Mouse (Mus musculus): ENCODE measurements around the gene Atg5. TPM values are rescaled to one million over a fixed set of nuclear protein-coding genes. Genes with fewer than 3 reads are reported as not detected.
"Not testable (repeated sequence)": the region's sequence is repeated elsewhere in the genome, so short reads cannot be mapped to it uniquely, and the experiment has no call there.

Gene Atg5
- polyA plus RNA-seq, 1 experiment = 2.0 TPM

DNA sequence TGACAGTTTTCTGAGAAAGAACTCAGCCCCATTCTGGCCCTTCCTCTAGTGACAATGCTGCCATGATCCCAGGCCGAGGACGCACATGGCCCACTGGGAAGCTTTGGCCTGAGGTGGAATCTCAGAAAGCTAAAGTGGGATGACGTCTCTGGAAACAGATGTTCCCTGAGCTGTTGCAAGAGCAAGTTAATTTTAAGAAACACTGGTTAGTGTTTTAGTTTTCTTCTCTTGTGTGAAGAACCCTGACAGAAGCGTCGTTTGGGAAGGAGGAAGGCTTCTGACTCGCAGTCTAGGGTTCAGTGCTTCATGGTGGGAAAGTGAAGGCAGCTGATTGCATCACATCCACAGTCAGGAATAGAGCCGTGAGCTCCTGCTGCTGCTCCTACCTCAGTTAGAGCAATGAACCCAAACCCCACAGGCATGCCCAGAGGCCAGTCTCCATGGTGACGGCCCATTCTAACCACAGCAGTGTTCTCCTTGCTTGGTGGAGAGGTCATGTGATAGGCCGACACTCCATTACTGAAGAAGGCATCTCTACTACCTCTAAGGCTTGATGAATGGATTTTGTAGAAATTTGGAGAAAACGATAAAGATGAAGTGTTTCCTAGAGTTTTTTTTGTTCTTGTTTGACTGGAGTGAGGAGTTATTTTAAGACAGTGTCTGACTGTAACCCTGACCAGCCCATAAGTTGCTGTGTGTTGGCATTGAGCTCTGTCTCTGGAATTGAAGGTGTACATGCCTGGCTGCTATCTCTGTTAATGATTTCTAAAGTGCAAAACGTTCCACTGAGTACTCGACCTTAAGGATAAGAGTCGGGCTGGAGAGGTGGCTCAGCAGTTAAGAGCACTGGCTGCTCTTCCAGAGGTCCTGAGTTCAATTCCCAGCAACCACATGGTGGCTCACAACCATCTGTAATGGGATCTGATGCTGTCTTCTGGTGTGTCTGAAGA lies 57.7 kb downstream of the Atg5 start:
- H3K36me3 ChIP-seq (ENCODE audit: control insufficient read depth, insufficient read depth, low read length) = no peaks in the 10 kb centered on the region
- peaks cover 3% of the 10 kb centered on the region for H3K4me1 ChIP-seq (ENCODE audit: control insufficient read depth, insufficient read depth, low read length)
- no peak overlapping the region for H3K4me3 ChIP-seq (ENCODE audit: control insufficient read depth, low read depth, low read length)
- TF ChIP-seq CTCF (IDR thresholded peaks at IDR 0.05; ENCODE audit: control insufficient read depth, insufficient read depth, insufficient replicate concordance, low read depth, low read length) (no peak), POLR2A (IDR thresholded peaks at IDR 0.05; ENCODE audit: control insufficient read depth, low read depth, low read length) (no peak)
- H3K27ac ChIP-seq (ENCODE audit: control insufficient read depth, insufficient read depth, low read depth, low read length) = no peak overlapping the region
- no peaks in the 10 kb centered on the region for H3K27me3 ChIP-seq (ENCODE audit: control insufficient read depth, insufficient read depth, low read length)

DNA sequence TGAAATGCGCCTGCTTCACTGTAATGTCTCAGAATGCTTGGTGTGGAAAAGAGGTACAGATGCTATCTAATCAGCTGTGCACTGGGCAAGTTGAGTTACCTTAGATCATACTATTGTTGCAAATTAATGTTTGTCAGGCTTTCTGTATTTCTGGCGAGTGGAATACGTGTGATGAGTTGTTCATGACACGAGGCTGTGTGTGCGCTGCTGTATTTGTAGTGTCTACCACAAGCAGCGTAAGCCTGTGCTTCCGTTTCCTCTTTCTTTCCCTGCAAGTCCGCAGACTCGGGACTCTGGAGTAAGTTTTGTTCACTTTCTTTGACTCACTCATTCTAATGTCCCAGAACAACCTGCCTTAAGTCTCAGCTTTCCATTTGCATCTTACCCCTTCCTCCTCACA lies 58.9 kb downstream of the Atg5 start:
- no peaks in the 10 kb centered on the region for H3K27me3 ChIP-seq (ENCODE audit: control insufficient read depth, insufficient read depth, low read length)
- TF ChIP-seq POLR2A (IDR thresholded peaks at IDR 0.05; ENCODE audit: control insufficient read depth, low read depth, low read length) (no peak), CTCF (IDR thresholded peaks at IDR 0.05; ENCODE audit: control insufficient read depth, insufficient read depth, insufficient replicate concordance, low read depth, low read length) (no peak)
- peaks cover 3% of the 10 kb centered on the region for H3K4me1 ChIP-seq (ENCODE audit: control insufficient read depth, insufficient read depth, low read length)
- no peaks in the 10 kb centered on the region for H3K36me3 ChIP-seq (ENCODE audit: control insufficient read depth, insufficient read depth, low read length)
- H3K27ac ChIP-seq (ENCODE audit: control insufficient read depth, insufficient read depth, low read depth, low read length) = no peak overlapping the region
- no peak overlapping the region for H3K4me3 ChIP-seq (ENCODE audit: control insufficient read depth, low read depth, low read length)

DNA sequence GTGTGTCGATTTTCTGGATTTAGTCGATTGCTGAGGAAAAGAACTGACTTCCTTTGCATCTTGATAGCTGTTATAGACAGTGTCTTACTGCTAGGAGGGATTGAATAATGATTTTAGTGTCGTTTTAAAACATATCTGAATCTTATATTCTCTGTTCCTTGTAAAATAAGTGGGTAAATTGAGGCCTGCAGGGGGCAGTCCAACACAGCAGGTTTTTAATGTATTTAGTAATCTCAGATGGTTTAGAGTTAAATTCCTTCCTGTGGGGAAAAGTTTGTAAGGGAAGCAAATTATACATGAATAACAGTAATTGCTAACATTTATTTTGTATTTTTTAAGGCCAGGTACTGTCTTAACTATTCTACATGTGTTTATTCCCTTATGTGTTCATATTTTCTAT lies 60.2 kb downstream of the Atg5 start:
- H3K27ac ChIP-seq (ENCODE audit: control insufficient read depth, insufficient read depth, low read depth, low read length) = no peak overlapping the region

DNA sequence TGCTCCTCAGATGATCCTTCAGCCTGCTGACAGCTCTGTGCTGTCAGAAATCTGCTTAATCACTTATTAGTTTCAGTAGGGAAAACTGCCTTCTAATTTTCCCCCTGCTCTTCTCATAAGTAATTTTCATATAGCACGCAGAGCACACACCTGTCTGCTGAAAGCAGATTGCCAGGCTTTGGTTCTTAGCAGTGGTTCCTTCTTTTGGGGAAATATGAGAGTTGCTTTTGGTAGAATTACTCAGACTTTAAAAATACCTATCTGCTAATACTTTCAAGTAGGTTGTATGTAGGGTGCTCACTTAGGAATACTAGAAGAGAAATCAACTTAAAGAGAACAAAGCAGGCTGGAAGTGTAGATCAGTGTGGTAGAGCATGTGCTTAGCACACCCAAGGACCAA lies 62.6 kb downstream of the Atg5 start:
- H3K27ac ChIP-seq (ENCODE audit: control insufficient read depth, insufficient read depth, low read depth, low read length) = no peak overlapping the region
- H3K36me3 ChIP-seq (ENCODE audit: control insufficient read depth, insufficient read depth, low read length) = no peaks in the 10 kb centered on the region
- H3K4me1 ChIP-seq (ENCODE audit: control insufficient read depth, insufficient read depth, low read length) = peaks cover 1% of the 10 kb centered on the region
- TF ChIP-seq CTCF (IDR thresholded peaks at IDR 0.05; ENCODE audit: control insufficient read depth, insufficient read depth, insufficient replicate concordance, low read depth, low read length) (no peak), POLR2A (IDR thresholded peaks at IDR 0.05; ENCODE audit: control insufficient read depth, low read depth, low read length) (no peak)
- no peak overlapping the region for H3K4me3 ChIP-seq (ENCODE audit: control insufficient read depth, low read depth, low read length)
- H3K27me3 ChIP-seq (ENCODE audit: control insufficient read depth, insufficient read depth, low read length) = no peaks in the 10 kb centered on the region

More for the DNA sequence above, 60.2 kb downstream of the Atg5 start:
- H3K27me3 ChIP-seq (ENCODE audit: control insufficient read depth, insufficient read depth, low read length) = no peaks in the 10 kb centered on the region
- TF ChIP-seq CTCF (IDR thresholded peaks at IDR 0.05; ENCODE audit: control insufficient read depth, insufficient read depth, insufficient replicate concordance, low read depth, low read length) = no peak
- no peak for TF ChIP-seq POLR2A (IDR thresholded peaks at IDR 0.05; ENCODE audit: control insufficient read depth, low read depth, low read length)
- no peaks in the 10 kb centered on the region for H3K36me3 ChIP-seq (ENCODE audit: control insufficient read depth, insufficient read depth, low read length)
- H3K4me1 ChIP-seq (ENCODE audit: control insufficient read depth, insufficient read depth, low read length) = peaks cover 3% of the 10 kb centered on the region
- H3K4me3 ChIP-seq (ENCODE audit: control insufficient read depth, low read depth, low read length) = no peak overlapping the region

DNA sequence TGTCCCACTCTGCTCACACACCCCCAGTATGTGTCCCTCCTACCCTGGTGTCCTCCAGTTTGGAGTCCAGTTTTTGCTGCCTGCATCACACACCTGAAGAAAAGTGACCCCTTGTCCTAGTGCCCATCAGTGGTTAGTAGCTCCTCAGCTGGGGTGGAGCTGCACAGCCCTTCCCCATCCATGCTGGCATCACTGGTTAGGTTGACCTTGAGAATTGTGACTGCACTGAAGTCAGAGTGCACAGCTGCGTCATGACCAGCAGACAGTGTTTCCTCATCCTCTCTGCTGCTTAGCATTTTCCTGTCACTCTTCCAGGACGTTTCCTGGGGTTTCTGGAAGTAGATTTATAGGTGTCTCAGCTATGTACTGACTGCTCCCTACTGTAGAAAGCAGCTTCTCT lies 63.3 kb downstream of the Atg5 start:
- no peak overlapping the region for H3K4me3 ChIP-seq (ENCODE audit: control insufficient read depth, low read depth, low read length)
- TF ChIP-seq CTCF (IDR thresholded peaks at IDR 0.05; ENCODE audit: control insufficient read depth, insufficient read depth, insufficient replicate concordance, low read depth, low read length) (no peak), POLR2A (IDR thresholded peaks at IDR 0.05; ENCODE audit: control insufficient read depth, low read depth, low read length) (no peak)
- H3K27me3 ChIP-seq (ENCODE audit: control insufficient read depth, insufficient read depth, low read length) = no peaks in the 10 kb centered on the region
- no peak overlapping the region for H3K27ac ChIP-seq (ENCODE audit: control insufficient read depth, insufficient read depth, low read depth, low read length)
- H3K4me1 ChIP-seq (ENCODE audit: control insufficient read depth, insufficient read depth, low read length) = no peaks in the 10 kb centered on the region
- H3K36me3 ChIP-seq (ENCODE audit: control insufficient read depth, insufficient read depth, low read length) = no peaks in the 10 kb centered on the region

DNA sequence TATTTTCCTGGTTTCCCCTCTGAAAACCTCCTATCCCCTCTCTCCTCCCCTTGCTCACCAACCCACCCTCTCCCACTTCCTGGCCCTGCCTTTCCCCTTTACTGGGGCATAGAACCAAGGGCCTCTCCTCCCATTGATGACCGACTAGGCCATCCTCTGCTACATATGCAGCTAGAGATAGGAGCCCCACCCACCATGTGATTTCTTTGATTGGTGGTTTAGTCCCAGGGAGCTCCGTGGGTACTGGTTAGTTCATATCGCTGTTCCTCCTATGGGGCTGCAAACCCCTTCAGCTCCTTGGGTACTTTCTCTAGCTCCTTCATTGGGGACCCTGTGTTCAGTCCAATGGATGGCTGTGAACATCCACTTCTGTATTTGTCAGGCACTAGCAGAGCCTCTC lies 64.5 kb downstream of the Atg5 start:
- not testable (repeated sequence) for H3K4me1 ChIP-seq (ENCODE audit: control insufficient read depth, insufficient read depth, low read length); H3K27ac ChIP-seq (ENCODE audit: control insufficient read depth, insufficient read depth, low read depth, low read length); H3K4me3 ChIP-seq (ENCODE audit: control insufficient read depth, low read depth, low read length); H3K36me3 ChIP-seq (ENCODE audit: control insufficient read depth, insufficient read depth, low read length); H3K27me3 ChIP-seq (ENCODE audit: control insufficient read depth, insufficient read depth, low read length)

DNA sequence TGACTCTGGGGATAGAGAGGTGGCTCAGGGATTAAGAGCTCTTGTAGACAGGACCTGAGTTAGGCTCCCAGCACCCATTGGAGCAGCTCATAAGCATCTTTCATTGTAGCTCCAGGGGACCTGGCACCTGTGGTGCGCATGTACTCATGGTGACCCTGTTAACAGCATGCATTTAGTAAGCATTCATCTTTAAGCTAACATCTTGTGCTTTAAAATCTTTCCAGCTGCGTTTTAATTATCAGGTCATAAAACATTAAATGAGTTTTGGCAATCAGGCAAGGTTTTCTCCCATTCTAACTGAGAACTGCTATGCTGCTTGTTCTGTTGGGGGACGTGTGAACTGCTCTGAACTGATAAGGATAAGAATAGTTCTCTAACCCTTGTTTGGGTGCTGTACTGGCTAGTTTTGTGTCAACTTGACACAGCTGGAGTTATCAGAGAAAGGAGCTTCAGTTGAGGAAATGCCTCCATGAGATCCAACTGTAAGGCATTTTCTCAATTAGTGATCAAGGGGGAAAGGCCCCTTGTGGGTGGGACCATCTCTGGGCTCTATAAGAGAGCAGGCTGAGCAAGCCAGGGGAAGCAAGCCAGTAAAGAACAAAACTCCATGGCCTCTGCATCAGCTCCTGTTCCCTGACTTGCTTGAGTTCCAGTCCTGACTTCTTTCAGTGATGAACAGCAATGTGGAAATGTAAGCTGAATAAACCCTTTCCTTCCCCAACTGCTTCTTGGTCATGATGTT lies 68.7 kb downstream of the Atg5 start:
- not testable (repeated sequence) for H3K27ac ChIP-seq (ENCODE audit: control insufficient read depth, insufficient read depth, low read depth, low read length); H3K27me3 ChIP-seq (ENCODE audit: control insufficient read depth, insufficient read depth, low read length); H3K4me3 ChIP-seq (ENCODE audit: control insufficient read depth, low read depth, low read length); H3K4me1 ChIP-seq (ENCODE audit: control insufficient read depth, insufficient read depth, low read length); H3K36me3 ChIP-seq (ENCODE audit: control insufficient read depth, insufficient read depth, low read length)

Measured in testis, adult 2 months (tissue).